Mouse (Mus musculus) CH12.LX (cell line): ENCODE data around the gene Dock11. TPM values are rescaled to one million over a fixed set of nuclear protein-coding genes. Genes with fewer than 3 reads are reported as not detected.

Source experiments
- DNase-seq: peaks from one replicate; pipeline ENCODE4 v3.0.0-alpha.2; 2013; ENCODE audit errors: extremely low read depth
- H3K27ac ChIP-seq: 2 replicates; pipeline ENCODE4 v1.5.1; 2012; ENCODE audit warnings: low read depth, mild to moderate bottlenecking, control low read depth, moderate library complexity; ENCODE audit not compliant: insufficient read depth
- H3K27me3 ChIP-seq: replicated peaks from 2 replicates; pipeline ENCODE3; 2012; ENCODE audit warnings: inconsistent platforms
- H3K36me3 ChIP-seq, 2 experiments: replicated peaks in 1 of 2; 2 replicates each; pipeline versions ENCODE3 to v1.6.1; 2012; ENCODE audit warnings: inconsistent platforms in 1 of 2, low read length in 1 of 2, mild to moderate bottlenecking in 1 of 2, mixed read lengths in 1 of 2, moderate library complexity in 1 of 2; ENCODE audit not compliant: control insufficient read depth in 1 of 2, insufficient read depth in 1 of 2
- H3K4me1 ChIP-seq, 2 experiments: 2 replicates each; pipeline ENCODE4 v1.6.1; 2012; ENCODE audit warnings: inconsistent platforms in 1 of 2, moderate library complexity in 1 of 2; ENCODE audit not compliant: insufficient read depth in 2 of 2, control insufficient read depth in 1 of 2
- H3K4me2 ChIP-seq: 2 replicates; pipeline ENCODE4 v1.6.1; 2012; ENCODE audit warnings: low read depth, mild to moderate bottlenecking, control low read depth; ENCODE audit not compliant: poor library complexity, insufficient read depth, severe bottlenecking
- H3K4me3 ChIP-seq, 3 experiments: fragments of 150-350 bp in 1 of 3; sonication (generic) in 1 of 3; replicated peaks in 1 of 3; 2 replicates each; pipeline versions ENCODE3 to v1.5.1; 2011 to 2012; ENCODE audit warnings: low read depth in 2 of 3, low read length in 2 of 3, mild to moderate bottlenecking in 2 of 3, moderate library complexity in 2 of 3, control low read depth in 1 of 3, improper control_type of control experiment in 1 of 3, inconsistent platforms in 1 of 3, mixed read lengths in 1 of 3; ENCODE audit not compliant: poor library complexity in 1 of 3
- H3K79me2 ChIP-seq: replicated peaks from 2 replicates; pipeline ENCODE4 v1.6.1; 2012; ENCODE audit warnings: mild to moderate bottlenecking, moderate library complexity; ENCODE audit not compliant: control insufficient read depth, poor library complexity, insufficient read depth, severe bottlenecking; ENCODE audit errors: extremely low read depth
- H3K9ac ChIP-seq: 2 replicates; pipeline ENCODE4 v1.6.1; 2012; ENCODE audit warnings: low read depth, mild to moderate bottlenecking, control low read depth, moderate library complexity; ENCODE audit not compliant: insufficient read depth
- H3K9me3 ChIP-seq: replicated peaks from 2 replicates; pipeline ENCODE3; 2012; ENCODE audit warnings: low read length, inconsistent platforms, mixed read lengths
- E2F4 ChIP-seq: IDR thresholded peaks from 2 replicates; pipeline ENCODE4 v1.6.1; 2011; ENCODE audit warnings: low read depth, low read length, improper control_type of control experiment; ENCODE audit not compliant: insufficient replicate concordance
- ELF1 ChIP-seq: IDR thresholded peaks from 2 replicates; pipeline ENCODE4 v1.6.1; 2014; ENCODE audit warnings: low read depth, mild to moderate bottlenecking, inconsistent platforms, low read length, improper control_type of control experiment
- GABPA ChIP-seq: IDR thresholded peaks from 2 replicates; pipeline ENCODE4 v1.6.1; 2012; ENCODE audit warnings: low read depth, low read length, improper control_type of control experiment, inconsistent platforms; ENCODE audit not compliant: insufficient replicate concordance
- IRF4 ChIP-seq: IDR thresholded peaks from 2 replicates; pipeline ENCODE4 v1.6.1; 2014; ENCODE audit warnings: low read depth, mild to moderate bottlenecking, inconsistent platforms, low read length, improper control_type of control experiment
- KAT2A ChIP-seq: IDR thresholded peaks from 2 replicates; pipeline ENCODE4 v1.6.1; 2012; ENCODE audit warnings: low read length, improper control_type of control experiment, inconsistent platforms; ENCODE audit not compliant: insufficient replicate concordance
- MAFK ChIP-seq: IDR thresholded peaks from 2 replicates; pipeline ENCODE4 v1.6.1; 2011; ENCODE audit warnings: low read length, improper control_type of control experiment; ENCODE audit not compliant: insufficient replicate concordance
- MAX ChIP-seq: IDR thresholded peaks from 2 replicates; pipeline ENCODE4 v1.6.1; 2011; ENCODE audit warnings: low read length, improper control_type of control experiment
- MXI1 ChIP-seq: IDR thresholded peaks from 2 replicates; pipeline ENCODE4 v1.6.1; 2011; ENCODE audit warnings: mild to moderate bottlenecking, low read depth, low read length, improper control_type of control experiment
- MYC ChIP-seq: IDR thresholded peaks from 2 replicates; pipeline ENCODE4 v1.6.1; 2011; ENCODE audit warnings: low read depth, mild to moderate bottlenecking, improper control_type of control experiment, low read length
- NRF1 ChIP-seq: IDR thresholded peaks from 2 replicates; pipeline ENCODE4 v1.6.1; 2014; ENCODE audit warnings: low read depth, mild to moderate bottlenecking, inconsistent platforms, low read length, improper control_type of control experiment, moderate library complexity
- PAX5 ChIP-seq: IDR thresholded peaks from 2 replicates; pipeline ENCODE4 v1.6.1; 2012; ENCODE audit warnings: low read length, inconsistent platforms, mixed read lengths
- RAD21 ChIP-seq: IDR thresholded peaks from 2 replicates; pipeline ENCODE4 v1.6.1; 2011; ENCODE audit warnings: low read depth, mild to moderate bottlenecking, low read length, improper control_type of control experiment, moderate library complexity
- SIN3A ChIP-seq: IDR thresholded peaks from 2 replicates; pipeline ENCODE4 v1.6.1; 2012; ENCODE audit warnings: low read length, improper control_type of control experiment, inconsistent platforms
- TCF12 ChIP-seq: IDR thresholded peaks from 2 replicates; pipeline ENCODE4 v1.6.1; 2014; ENCODE audit warnings: low read depth, mild to moderate bottlenecking, inconsistent platforms, low read length, improper control_type of control experiment
- USF2 ChIP-seq: conservative IDR thresholded peaks from 2 replicates; pipeline ENCODE4 v1.6.1; 2011; ENCODE audit warnings: low read depth, low read length, improper control_type of control experiment
- ZMIZ1 ChIP-seq: IDR thresholded peaks from 2 replicates; pipeline ENCODE4 v1.6.1; 2012; ENCODE audit warnings: low read depth, mild to moderate bottlenecking, inconsistent platforms, low read length, improper control_type of control experiment
- ZNF384 ChIP-seq: IDR thresholded peaks from 2 replicates; pipeline ENCODE4 v1.6.1; 2012; ENCODE audit warnings: low read depth, low read length, improper control_type of control experiment, inconsistent platforms
- dilution Hi-C: fragments of 300-500 bp; cut with MboI; formaldehyde crosslinking; loops from 2 replicates; pipeline ENCODE4 v1.14.3; 2020; ENCODE audit warnings: low sequenced_read_pairs; ENCODE audit not compliant: extremely low pct_unique_long_range_greater_than_20kb, extremely low pct_ligation_motif_present
- in situ Hi-C: fragments of 300-500 bp; cut with MboI; formaldehyde crosslinking; loops from 3 replicates; pipeline ENCODE4 v1.14.3; 2019; ENCODE audit warnings: low sequenced_read_pairs, low pct_ligation_motif_present, low pct_unique_long_range_greater_than_20kb, mixed read lengths
- polyA plus RNA-seq: library from polyadenylated mRNA; unstranded; fragments of >175 nt; gene quantifications from 2 replicates; pipeline ENCODE4 v1.2.1, GENCODE M21; 2012; ENCODE audit warnings: low read depth; ENCODE audit not compliant: insufficient read length
- total RNA-seq, 2 experiments: library from RNA; depleted of rRNA; stranded (reverse); fragments of 300-350 nt in 1 of 2; fragments of >200 nt in 1 of 2; gene quantifications; 2 replicates each; pipeline ENCODE4 v1.2.3; 2012 to 2014

The Dock11 gene
- total and polyA plus RNA-seq, 3 experiments, result 25.4 to 47.6 (median 31.8) TPM

DNA sequence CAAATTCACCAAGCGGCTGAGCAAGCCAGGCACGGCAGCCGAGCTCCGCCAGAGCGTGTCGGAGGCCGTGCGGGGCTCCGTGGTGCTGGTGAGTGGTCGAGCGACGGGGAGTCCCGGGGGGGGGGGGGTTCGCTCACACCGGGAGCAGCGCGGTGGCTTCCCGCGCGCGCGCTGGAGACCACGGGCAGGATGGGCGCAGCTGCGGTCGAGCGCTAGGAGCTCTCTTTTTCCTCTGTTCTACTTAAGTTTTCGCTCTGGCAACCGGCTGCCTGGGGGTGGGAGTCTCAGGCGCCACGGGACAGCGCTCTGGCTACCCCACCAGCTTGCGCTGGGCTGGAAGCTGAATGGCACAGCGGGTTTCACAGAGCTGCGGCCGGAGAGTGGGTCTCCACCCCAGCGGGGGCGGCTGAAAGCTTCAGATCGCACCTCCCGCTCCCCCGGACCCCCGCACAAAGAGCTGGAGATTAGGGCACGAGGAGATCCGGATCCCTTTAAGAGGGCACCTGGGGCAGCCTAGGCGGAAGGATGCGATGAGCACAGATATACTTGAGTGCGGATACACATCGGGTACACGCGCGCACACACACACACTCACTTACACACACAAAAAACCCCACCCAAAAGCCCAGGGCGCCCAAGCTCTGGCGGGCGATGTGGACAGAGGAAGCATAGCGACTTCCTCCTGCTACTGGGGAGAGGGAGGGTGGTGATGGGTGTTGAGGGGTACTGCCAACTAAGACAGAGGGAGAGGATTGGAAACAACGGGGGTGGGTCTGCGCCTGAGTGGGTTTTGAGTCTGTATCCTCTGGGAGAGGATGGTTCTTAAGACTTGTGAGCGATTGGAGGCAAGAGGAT, 540 bp downstream of the Dock11 start:
- no peak for DNase-seq
- peak overlapping the region; percentile 37; the same call in 1 of the 2 replicates for H3K4me2 ChIP-seq
- H3K27ac ChIP-seq, result peak overlapping the region; percentile 28; the same call in 1 of the 2 replicates

GRCm38 (mm10) chrX:35889800-35890106, 1.1 kb downstream of the Dock11 start:
- Histone ChIP-seq H3K27me3 (no peaks in the 10 kb centered on the region), H3K9me3 (no peaks in the 10 kb centered on the region), H3K79me2 (peaks cover 30% of the 10 kb centered on the region), H3K4me2 (peak overlapping the region; percentile 37; the same call in 1 of the 2 replicates), H3K4me3 (peak overlapping the region; percentile 61 to 85 (median 70)), H3K27ac (peak overlapping the region; percentile 9; the same call in 1 of the 2 replicates), H3K36me3 (no peaks in the 10 kb centered on the region), H3K4me1 (peaks cover 0 to 18% of the 10 kb centered on the region in 2 experiments; a peak in 2 of 4 replicates), H3K9ac (peak overlapping the region; percentile 80)
- no peak for DNase-seq
- in situ Hi-C loops (loop anchor here (10.0 kb wide), 1 partner anchor 105 kb away; no protein-coding TSS in a partner anchor), dilution Hi-C loops (no loop called here)
- TF ChIP-seq NRF1 (no peak), USF2 (no peak), KAT2A (no peak), MAX (no peak), SIN3A (no peak), MXI1 (no peak), IRF4 (no peak), MYC (no peak)

More for the DNA sequence above, 540 bp downstream of the Dock11 start:
- in situ Hi-C loops (loop anchor here (10.0 kb wide), 1 partner anchor 106 kb away; no protein-coding TSS in a partner anchor), dilution Hi-C loops (no loop called here)
- H3K9ac ChIP-seq, result peak overlapping the region; percentile 80
- no peaks in the 10 kb centered on the region for H3K27me3 ChIP-seq
- TF ChIP-seq E2F4, result no peak
- no peak for TF ChIP-seq RAD21
- no peak for TF ChIP-seq ZNF384
- no peak for TF ChIP-seq GABPA
- TF ChIP-seq TCF12, result no peak
- no peak for TF ChIP-seq ZMIZ1
- no peak for TF ChIP-seq MAFK
- TF ChIP-seq ELF1, result no peak
- TF ChIP-seq PAX5, result no peak
- H3K4me3 ChIP-seq, result peak overlapping the region; percentile 61 to 85 (median 70)
- H3K4me1 ChIP-seq, result peaks cover 0 to 13% of the 10 kb centered on the region in 2 experiments; a peak in 2 of 4 replicates
- H3K9me3 ChIP-seq, result no peaks in the 10 kb centered on the region
- peaks cover 24% of the 10 kb centered on the region for H3K79me2 ChIP-seq
- H3K36me3 ChIP-seq, result no peaks in the 10 kb centered on the region
